Mouse (Mus musculus): ENCODE results near the gene Stk4.
A peak's percentile ranks its signal among the peaks of the same experiment; 100 is the strongest.

Gene Stk4

DNA sequence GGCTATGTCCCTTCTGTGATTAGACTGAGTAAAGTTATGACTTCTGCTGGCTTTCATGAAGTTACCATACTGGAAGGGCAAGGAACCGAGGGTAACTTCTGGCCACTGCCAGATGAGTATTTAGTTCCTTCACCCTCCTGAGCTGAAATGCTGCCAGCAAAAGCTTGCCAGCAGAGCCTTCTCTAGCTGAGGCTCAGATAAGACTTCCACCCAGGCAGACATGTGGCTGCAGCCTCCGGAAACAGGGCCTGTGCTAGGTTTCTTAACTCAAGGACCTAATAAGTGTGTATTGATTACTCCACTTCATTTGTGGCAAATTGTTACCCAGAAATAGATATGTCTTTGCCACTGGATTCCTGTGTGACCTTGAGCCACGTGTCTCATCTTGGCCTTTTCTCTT lies 103.3 kb downstream of the Stk4 start:
- DNase-seq (ENCODE audit: low spot score in 2 of 2), result no peak

DNA sequence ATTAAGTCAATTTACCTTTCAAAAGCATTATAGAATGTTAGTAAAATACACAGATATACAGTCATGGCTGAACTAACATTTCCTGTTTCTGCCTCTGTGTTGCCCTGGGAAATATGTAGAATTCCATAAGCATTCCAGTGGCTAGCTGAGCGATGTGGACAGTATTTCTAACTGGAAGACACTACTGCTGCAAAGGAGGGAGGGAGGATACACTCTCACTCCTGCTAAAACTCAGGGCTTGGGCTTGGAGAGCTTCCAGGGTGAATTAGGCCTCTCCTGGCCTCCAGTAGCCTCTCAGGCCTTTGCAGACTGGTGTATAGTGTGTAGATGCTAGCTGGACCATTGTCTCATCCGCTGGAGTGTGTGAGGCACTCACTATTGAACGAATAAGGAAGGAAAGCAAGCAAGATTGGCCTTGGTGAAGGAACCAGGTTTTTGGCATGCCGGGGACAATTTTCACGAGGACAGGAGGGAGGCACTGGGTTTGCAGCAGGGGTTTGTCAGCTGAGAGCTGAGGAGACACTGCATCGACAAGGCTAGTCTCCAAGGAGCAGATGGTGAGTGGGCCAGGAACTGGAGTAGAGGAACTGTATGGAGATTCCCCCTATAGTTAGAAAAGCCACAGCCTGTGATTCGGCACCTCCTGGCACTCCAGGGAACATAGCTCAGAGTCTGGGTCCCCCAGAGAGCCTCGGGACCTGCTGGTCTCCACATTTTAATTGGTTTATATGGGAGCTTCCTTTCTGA lies 104.7 kb downstream of the Stk4 start:
- DNase-seq (ENCODE audit: low spot score in 2 of 2), result no peak

DNA sequence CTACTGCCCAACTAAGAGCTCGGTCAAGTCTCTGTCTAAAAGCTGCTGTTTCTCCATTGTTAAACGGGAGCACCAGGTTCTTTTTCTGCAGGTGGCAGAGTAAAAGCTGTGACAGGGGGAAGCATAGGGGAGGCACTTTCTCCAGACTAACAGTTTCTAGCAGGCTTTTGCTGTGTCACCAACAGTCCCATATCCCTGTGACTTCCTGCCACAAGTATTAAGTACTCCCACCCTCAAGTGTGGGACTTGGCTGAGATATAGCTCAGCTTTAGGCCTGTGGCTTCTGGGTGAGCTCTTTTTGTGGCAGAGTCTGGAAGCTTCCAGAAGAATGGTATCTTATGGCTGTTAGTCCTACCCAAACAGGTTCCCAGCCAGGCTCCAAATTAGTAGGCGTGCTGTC lies 105.7 kb downstream of the Stk4 start:
- DNase-seq (ENCODE audit: low spot score in 2 of 2), result no peak

DNA sequence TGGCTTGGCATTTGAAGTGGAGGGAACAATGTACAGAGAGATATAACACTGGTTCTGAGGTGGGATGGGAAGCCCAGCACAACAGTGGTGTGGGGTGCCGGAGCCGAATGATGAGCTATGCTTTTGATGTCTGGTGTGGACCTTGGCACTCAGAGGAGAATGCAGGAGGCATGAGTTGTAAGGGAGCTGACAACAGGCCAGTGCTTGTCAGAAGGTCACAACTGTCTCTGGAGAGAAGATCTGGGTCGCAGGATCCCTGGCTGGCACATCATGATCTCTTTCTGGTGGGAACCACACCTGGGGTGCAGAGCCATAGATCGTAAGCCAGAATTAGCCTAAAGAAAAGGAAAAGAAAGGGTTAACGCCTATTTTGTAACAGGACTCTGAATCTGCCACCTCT lies 107.7 kb downstream of the Stk4 start:
- no peak for DNase-seq (ENCODE audit: low spot score in 2 of 2)

DNA sequence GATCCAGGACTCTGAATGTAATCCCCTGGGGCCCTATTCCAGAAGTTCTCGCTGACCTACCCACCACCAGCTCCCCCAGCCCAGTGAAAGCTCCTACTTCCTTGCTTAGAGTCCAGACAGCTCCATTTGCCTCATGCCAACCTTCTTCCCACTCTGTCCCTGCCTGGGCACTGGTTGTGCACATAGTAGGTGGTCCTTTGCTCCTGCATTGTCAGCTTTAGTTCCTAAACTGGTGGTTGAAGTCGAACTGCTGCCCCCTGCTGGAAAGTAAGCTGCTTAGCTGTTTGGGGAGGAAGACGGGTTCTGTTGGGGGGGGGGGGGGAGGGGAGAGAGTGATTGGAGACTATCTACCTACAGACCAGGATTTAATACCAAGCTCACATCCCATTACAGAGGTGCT lies 110.0 kb downstream of the Stk4 start:
- DNase-seq (ENCODE audit: low spot score in 2 of 2), result peak in 1 of 2 experiments; percentile 37

DNA sequence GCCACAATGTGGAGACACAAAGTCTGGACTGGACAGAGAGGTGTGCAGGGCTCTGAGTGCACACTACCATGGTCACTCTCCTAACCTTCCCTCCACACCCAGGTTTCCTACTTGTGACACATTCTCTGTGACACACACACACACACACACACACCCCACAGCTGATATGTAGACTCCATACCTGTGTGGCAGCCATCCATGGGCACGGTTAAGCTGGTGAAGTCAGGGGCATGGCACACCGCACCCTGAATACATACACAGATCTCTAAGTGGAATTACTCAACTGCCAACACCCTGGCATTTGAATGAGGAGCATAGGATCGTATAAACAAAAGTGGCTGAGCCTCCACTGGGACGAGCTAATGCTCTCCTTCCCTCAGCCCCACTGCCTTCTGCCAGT lies 110.6 kb downstream of the Stk4 start:
- no peak for DNase-seq (ENCODE audit: low spot score in 2 of 2)

DNA sequence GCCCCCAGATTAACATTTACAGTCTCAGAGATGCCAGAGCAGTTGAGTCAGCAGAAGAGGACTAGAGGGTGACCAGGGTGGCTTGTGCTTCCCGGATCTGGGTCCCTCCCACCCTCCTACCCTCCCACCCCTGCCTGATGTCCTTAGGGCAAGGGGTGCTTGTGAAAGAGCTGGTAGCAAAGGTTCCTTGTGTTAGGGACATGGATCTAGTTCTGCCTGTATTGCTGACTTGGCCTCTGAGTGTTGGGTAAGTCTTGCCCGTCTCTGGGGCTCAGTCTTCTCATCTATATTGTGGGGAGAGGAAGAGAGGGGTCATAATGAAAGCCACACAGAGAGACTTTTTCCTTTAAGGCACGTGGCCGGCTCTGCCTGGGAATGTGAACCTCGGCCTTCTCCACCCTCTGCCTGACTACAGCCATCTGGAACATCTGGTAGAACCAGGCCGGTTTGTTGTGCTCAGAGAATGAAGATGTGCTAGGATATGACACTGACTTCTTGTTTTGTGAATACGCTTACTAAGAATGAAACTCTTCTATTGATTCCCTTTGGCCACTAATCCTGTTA lies 112.7 kb downstream of the Stk4 start, which contains the start of gene Wfdc5:
TSS of gene Wfdc5 (minus strand) at position 51 of the 564 bp plus-strand sequence.
- DNase-seq (ENCODE audit: low spot score in 2 of 2), result no peak

DNA sequence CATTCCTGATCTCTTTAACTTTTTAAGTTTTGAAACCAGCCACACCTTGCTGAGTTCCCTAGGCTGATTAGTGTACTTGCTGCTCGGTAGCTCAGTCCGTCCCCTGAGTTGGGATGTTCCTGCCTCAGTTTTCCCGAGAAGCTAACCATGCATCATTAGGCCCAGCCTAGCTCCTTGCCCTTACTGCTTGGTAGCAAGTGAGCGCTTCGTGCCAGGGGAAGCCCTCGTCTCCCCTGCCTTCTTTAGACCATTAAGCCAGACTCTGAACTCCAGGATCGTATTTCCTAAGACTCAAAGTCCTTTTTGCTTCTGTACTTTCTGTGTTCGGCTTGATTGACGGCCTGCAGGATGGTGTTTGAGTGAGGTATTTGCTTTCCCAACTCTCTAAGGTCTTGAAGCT lies 113.2 kb downstream of the Stk4 start:
- DNase-seq (ENCODE audit: low spot score in 2 of 2), result no peak

DNA sequence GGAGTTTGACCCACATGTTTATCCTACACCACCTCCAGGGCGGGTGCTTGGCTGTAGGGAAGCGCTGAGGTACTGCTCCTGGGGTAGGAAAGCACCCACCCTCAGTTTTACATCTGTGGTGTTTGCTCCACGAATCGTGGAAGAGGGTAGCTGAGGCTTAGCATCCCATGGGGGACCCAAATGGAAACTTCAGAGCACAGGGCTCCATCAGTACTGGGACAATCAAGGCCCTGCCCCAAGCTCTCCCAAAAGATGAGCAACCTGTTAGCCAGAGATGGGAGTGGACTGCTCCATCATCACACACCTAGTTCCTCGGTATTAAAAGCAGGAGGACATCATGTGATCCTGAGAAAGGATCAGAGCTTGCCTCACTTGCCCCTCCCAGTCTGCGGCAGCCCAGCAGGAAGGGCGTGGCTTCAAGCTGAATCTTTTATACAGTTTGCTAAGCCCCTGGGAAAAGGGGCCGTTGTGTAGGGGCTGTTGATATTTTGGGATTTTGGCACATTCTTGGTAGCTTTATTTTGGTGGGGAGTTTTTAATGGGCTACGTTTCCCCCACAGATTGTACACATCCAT lies 114.1 kb downstream of the Stk4 start:
- DNase-seq (ENCODE audit: low spot score in 2 of 2), result no peak

DNA sequence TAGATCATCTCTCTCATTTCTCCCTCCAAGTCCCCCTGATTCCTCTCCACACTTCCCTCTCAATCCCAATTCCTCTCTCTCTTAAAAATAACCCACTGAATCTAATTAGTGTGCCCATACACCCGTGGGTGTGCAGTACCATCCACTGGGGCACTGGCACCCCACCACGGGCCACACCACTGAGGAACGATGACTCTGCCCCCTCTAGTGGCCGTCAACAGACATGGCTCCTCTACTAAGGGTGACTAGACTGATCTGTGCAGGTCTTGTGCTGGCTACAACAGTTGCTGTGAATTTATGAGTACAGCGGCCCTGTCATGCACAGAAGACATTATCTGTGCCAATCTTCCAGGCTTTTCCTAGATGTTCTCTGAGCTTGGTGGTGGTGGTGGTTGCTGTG lies 118.6 kb downstream of the Stk4 start:
- DNase-seq (ENCODE audit: low spot score in 2 of 2), result no peak

DNA sequence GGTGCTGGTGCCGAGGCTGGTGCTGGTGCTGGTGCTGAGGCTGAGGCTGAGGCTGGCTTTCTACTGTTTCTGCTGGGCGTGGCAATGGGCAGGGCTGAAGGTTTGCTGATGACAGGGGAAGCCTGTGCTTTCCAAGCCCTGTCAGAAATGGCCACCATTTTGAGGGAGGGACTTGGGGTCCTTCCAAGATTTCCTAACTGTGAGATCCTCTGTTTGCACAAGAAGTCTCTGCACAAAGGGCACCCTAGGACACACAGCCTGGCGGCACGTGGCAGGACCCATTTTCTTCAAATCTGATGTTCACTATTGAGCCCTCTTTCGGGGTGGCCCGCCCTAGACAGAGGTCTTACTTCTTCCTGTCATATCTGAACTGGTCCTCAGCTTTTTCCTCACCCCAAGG lies 120.5 kb downstream of the Stk4 start, which contains the start of gene Wfdc12:
TSS of gene Wfdc12 (minus strand) at position 33 of the 400 bp plus-strand sequence.
- no peak for DNase-seq (ENCODE audit: low spot score in 2 of 2)

DNA sequence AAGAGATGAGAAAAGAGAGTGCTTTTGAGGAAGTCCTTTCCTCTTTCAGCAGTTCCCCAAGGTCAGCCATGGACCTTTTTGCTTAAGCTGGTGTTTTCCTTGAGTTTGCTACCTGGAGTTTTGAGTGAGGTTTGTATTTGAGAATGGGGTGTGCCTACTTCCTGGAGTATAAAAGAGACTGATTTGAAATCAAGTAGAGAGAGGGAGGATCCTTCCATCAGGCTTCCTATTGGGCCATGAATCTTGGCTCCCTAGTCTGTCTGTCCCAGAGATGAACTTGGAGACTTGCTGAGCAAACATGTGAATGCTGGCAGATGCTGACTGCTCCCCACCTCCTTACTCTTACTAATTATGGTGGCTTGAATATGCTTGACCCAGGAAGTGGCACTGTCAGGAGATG lies 122.2 kb downstream of the Stk4 start:
- no peak for DNase-seq (ENCODE audit: low spot score in 2 of 2)

DNA sequence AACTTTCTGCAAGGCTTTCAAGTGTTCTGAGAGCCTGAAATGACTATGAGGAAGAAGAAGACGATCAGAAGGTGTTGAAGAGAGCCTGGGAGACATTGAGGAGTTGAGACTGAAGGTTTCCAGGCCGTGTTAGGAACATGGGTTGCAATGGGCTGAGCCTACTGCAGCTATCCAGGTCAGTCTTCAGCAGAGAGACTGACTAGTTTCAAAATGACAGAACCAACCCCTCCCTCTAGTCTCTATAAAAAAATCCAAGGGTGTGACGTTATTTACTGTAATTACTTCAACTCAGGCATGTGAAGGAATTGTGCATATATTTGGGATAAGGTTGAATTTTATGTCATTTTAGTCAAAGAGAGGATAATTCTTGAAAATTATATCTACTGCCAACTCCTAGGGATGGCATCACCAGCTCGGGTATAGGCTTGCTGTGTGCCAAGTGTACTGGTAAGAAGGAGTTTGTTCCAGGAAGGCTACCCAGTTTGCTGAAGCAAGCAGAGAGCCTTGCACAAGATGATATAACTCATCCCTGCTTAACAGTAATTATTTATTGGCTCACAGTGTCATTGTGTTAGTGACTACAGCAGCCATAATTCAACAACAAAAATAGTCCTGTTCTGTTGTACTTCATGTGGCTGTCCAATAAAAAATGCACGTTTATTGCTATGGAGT lies 125.0 kb downstream of the Stk4 start:
- DNase-seq (ENCODE audit: low spot score in 2 of 2), result no peak

DNA sequence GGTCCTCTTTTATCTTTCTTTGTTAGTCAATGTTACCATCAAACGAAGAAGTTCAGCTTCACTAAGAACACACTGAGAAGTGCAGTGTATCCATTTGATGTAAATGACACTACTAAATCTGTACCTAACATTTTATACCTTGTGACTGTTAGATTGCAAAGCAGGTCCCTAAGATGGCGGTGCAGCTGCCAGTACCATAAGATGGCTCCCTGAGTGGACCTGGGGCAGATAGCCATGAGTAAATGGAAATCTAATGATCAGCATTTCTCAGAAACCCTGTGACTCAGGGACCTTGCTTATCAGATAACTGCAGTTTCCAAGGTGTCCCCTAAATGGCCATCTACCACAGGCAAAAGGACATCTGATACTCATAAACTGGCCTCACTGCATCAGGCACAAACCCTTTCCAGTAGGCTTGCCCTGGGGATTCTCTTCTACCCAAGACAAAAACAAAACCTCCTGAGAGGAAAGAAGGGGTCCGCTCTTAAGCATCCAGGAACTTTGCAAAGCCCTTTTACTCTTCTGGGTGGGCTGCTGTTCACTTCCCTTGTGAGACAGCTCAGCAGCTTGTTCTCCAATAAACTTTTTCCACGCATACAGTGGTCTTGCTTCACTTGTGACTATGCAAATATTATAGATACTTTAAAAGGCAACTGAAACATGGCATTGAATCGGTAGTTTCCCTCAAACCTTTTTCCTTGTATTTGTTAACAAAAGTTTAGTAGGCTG lies 126.0 kb downstream of the Stk4 start:
- no peak for DNase-seq (ENCODE audit: low spot score in 2 of 2)

DNA sequence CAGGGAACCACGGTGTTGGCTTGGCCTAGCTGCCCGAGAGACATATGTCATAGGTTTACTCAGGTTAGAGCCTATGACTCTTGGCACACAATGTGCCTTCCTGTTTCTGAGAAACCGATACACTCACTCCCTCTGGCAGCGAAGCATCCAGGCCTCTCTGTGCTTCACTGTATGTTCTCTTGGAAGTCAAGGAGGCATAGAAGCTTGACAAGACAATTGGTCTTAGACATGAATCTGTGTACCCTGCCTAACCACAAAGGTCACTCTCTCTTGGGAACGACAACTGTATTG lies 126.5 kb downstream of the Stk4 start:
- no peak for DNase-seq (ENCODE audit: low spot score in 2 of 2)

DNA sequence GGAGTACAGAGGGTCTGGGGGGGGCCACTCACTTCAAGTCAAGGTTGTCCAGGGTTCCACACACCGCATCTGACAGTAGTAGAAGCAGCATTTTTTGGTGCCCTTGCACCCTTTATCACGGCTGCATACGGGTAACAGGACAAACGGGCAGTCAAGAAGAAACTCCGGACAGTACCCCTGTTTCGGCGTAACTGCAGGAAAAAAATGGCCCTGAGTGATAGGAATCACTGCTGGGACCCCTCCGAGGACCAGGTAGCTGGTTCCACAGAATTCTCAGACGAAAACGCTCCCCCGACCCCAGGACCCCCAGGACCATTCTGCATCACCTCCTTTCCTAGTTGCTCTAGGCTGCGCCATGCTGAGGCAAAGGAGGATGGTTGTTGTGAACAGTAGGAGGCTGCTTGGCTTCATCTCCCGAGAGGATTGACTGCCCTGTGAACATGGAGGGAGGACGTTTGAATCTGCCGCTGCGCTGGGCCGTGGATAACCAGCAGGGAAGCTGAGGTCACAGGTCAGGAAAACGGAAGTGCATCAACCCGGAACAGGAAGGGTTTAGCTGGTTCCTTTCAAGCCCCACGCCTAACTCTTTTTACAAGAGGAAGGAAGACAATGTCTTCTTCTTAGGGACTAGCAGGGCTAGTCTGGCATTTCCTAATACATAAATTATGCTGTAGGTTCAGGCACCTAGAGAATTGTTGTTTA lies 129.7 kb downstream of the Stk4 start, which contains the start of gene Wfdc15a:
TSS of gene Wfdc15a (minus strand) at position 505 of the 702 bp plus-strand sequence.
- DNase-seq (ENCODE audit: low spot score in 2 of 2), result no peak
